ENCODE assay signal across 1 mouse cellular context in genomic region chr4:82183974-82184373, GRCm38 (mm10).
TF ChIP-seq lines count a peak whose summit lies in the region.

No protein-coding gene starts in this region.

TF ChIP-seq in CH12.LX, 34 proteins besides CTCF, POLR2A, EP300 and RAD21 (continued from another document):
- no peak for TF ChIP-seq ZKSCAN1 (IDR thresholded peaks at IDR 0.05; ENCODE audit: borderline replicate concordance, low read depth, low read length)
- TF ChIP-seq IRF4 (IDR thresholded peaks at IDR 0.05; ENCODE audit: low read depth, low read length) = no peak
- no peak for TF ChIP-seq MAFK (IDR thresholded peaks at IDR 0.05; ENCODE audit: insufficient replicate concordance, low read length)
- no peak for TF ChIP-seq USF2 (conservative IDR thresholded peaks at IDR 0.05; ENCODE audit: low read depth, low read length)
- no peak for TF ChIP-seq BHLHE40 (IDR thresholded peaks at IDR 0.05; ENCODE audit: low read depth, low read length)
